Mouse (Mus musculus) lung, adult 2 months (tissue): ENCODE measurements around the gene Six1.

Experiments
- CTCF ChIP-seq: fragments of 200-500 bp; IDR thresholded peaks from 2 replicates; pipeline ENCODE4 v1.5.1; 2011; ENCODE audit warnings: mild to moderate bottlenecking, low read length, control low read depth; ENCODE audit not compliant: insufficient read depth
- POLR2A ChIP-seq: fragments of 200-500 bp; IDR thresholded peaks from 2 replicates; pipeline ENCODE4 v1.6.1; 2011; ENCODE audit warnings: low read depth, mild to moderate bottlenecking, control low read depth, low read length, borderline replicate concordance; ENCODE audit errors: extremely low read depth

DNA sequence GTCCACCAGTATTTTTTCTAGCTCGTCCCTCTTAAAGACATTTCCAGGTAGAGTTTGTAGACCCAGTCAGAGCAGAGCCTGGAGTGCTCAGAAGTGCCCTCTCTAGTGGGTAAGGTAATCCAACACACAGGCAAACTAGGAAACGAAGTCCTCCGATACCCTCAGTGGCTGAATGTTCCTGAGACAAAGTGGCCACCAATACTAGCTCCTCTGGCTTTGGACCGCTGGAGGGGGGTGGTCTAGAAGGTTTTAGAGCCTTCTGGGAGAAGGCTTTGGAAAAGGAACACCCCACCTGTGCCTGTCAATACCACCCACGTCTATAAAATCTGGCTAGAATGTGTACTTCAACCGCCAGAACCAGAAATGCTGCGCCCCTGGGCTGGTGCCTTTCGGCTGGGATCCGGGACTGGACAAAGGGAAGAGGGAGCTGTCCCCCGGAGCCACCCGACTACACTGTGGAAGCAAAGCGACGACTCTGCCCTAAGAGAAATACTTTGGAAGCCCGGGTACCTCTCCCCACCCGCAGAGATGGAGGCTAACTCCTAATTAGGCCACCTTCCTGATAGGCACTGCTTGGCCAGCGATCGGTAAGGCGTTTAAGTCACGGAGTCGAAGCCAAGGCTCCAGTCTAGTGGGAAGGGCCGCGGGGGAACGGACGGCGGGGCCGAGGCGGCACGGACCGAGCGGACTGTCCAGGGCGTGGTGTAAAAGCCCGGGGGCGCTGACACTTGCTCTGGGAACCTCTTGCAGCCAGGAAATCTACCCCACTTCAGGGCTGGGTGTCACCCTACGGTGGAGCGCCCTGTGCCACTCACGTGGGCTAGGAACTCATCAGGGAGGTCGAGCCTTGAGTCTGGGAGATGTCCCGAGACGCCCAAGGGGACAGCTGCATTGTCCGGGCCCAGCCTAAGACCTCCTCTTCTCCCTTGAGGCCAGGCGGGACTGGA lies 14.4 kb downstream of the Six1 start:
- no peak for TF ChIP-seq CTCF
- no peak for TF ChIP-seq POLR2A
